Mouse (Mus musculus): ENCODE data around the gene Rhoj. TPM values are rescaled to one million over a fixed set of nuclear protein-coding genes. Genes with fewer than 3 reads are reported as not detected.

Gene Rhoj
- total and polyA plus RNA-seq, 3 experiments, result 30.1 to 42.6 (median 37.1) TPM

DNA sequence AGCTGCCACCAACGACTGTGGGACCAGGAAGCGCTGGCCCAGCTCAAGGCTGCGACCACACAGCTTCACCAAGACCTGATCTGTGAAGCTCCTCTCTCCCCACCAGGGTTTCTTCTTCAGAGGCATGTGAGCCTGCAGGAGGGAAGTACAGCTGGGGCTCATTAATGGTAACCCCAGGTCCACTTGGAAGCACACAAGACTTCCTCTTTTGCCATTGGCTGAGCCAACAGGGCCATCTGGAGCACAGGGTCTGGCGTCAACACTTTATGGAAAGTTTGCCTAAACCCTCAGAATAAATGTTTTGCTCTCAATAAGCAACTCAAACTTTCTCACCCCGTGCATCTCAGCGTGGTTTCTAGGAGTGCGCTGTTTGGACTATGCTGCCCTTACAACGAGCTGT lies 79.0 kb downstream of the Rhoj start:
- Histone ChIP-seq H3K9ac (ENCODE audit: low read depth, low read length) (no peak overlapping the region), H3K4me1 (ENCODE audit: control insufficient read depth, insufficient read depth, low read length) (peaks cover 4% of the 10 kb centered on the region; the same call in 1 of the 2 replicates), H3K36me3 (ENCODE audit: control insufficient read depth, insufficient read depth, low read length) (peaks cover 2% of the 10 kb centered on the region; the same call in 1 of the 2 replicates), H3K27me3 (ENCODE audit: control insufficient read depth, insufficient read depth, low read length) (no peaks in the 10 kb centered on the region), H3K27ac (peak overlapping the region; percentile 59), H3K79me2 (replicated peaks; ENCODE audit: control insufficient read depth, insufficient read depth, low read length) (no peaks in the 10 kb centered on the region), H3K4me3 (no peak overlapping the region)
- peak; percentile 42 to 49 for DNase-seq
- WGBS, result 69% methylated on average over 8 of the region's 8 CpGs
- intact Hi-C loops (cut with DNase I), result loop anchor here (5.0 kb wide), 3 partner anchors 35 to 1055 kb away; partner anchors contain the start of gene Rhoj
- TF ChIP-seq EP300 (IDR thresholded peaks at IDR 0.05; ENCODE audit: insufficient read depth, low read depth, low read length), result 0 out of 2 replicates have a peak, but pooled peaks have one; percentile 46
- no peak for TF ChIP-seq POLR2A (IDR thresholded peaks at IDR 0.05; ENCODE audit: insufficient read depth, low read depth, low read length)
- TF ChIP-seq CTCF (IDR thresholded peaks at IDR 0.05), result no peak

DNA sequence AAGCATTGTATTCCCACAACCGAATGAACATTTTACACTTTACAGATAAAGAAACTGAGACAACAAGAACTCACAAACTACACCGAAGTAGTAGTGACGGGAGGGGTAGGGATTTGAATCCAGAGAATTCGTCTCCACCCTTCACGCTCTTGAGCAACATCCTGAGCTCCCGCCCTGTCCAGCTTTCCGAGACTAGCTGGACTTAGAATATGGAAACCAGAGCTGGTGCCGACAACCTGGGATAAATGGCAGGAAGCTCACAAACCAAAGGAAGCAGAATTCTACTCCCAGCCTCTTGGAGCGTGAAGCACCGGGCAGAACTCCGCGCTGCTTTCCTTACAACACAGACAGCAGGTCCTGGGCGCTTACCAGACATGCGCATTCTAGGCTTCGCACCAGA lies 79.7 kb downstream of the Rhoj start:
- WGBS, result 46% methylated on average over 15 of the region's 15 CpGs
- no peak for TF ChIP-seq POLR2A (IDR thresholded peaks at IDR 0.05; ENCODE audit: insufficient read depth, low read depth, low read length)
- TF ChIP-seq EP300 (IDR thresholded peaks at IDR 0.05; ENCODE audit: insufficient read depth, low read depth, low read length), result 0 out of 2 replicates have a peak, but pooled peaks have one; percentile 25
- peak overlapping the region; percentile 59; the same call in 1 of the 2 replicates for H3K27ac ChIP-seq

DNA sequence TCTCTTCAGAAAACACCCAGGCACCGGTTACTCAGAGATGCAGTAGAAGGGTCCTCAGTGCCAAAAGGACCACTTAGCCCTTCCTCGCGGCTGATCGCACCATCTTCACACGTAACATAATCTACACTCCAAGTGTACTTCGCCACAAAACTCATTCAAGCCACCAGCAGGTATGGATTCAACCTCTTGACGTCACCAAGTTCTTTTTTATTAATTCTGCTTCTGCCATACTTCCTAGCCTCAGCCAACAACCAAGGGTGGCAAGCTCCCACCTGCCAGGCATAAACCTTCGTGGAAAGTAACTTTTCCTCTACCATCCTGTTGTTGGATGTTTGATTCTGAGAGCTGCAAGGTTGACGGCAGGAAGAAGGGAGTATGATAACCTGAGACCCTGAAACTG lies 80.4 kb downstream of the Rhoj start:
- TF ChIP-seq POLR2A (IDR thresholded peaks at IDR 0.05; ENCODE audit: insufficient read depth, low read depth, low read length), result no peak
- no peak for TF ChIP-seq CTCF (IDR thresholded peaks at IDR 0.05)
- TF ChIP-seq EP300 (IDR thresholded peaks at IDR 0.05; ENCODE audit: insufficient read depth, low read depth, low read length), result no peak
- Histone ChIP-seq H3K27ac (no peak overlapping the region; the same call in 1 of the 2 replicates), H3K9ac (ENCODE audit: low read depth, low read length) (no peak overlapping the region), H3K4me3 (no peak overlapping the region), H3K79me2 (replicated peaks; ENCODE audit: control insufficient read depth, insufficient read depth, low read length) (no peaks in the 10 kb centered on the region), H3K36me3 (ENCODE audit: control insufficient read depth, insufficient read depth, low read length) (peaks cover 2% of the 10 kb centered on the region; the same call in 1 of the 2 replicates), H3K27me3 (ENCODE audit: control insufficient read depth, insufficient read depth, low read length) (no peaks in the 10 kb centered on the region), H3K4me1 (ENCODE audit: control insufficient read depth, insufficient read depth, low read length) (peaks cover 4% of the 10 kb centered on the region; the same call in 1 of the 2 replicates)
- WGBS, result 87% methylated on average over 9 of the region's 9 CpGs
- intact Hi-C loops (cut with DNase I), result loop anchor here (5.0 kb wide), 3 partner anchors 36 to 1056 kb away; partner anchors contain the start of gene Rhoj
- no peak for DNase-seq

More for the DNA sequence above, 79.7 kb downstream of the Rhoj start:
- peaks cover 2% of the 10 kb centered on the region; the same call in 1 of the 2 replicates for H3K36me3 ChIP-seq (ENCODE audit: control insufficient read depth, insufficient read depth, low read length)
- H3K4me1 ChIP-seq (ENCODE audit: control insufficient read depth, insufficient read depth, low read length), result peaks cover 4% of the 10 kb centered on the region; the same call in 1 of the 2 replicates
- H3K9ac ChIP-seq (ENCODE audit: low read depth, low read length), result no peak overlapping the region
- peak; percentile 55 for DNase-seq
- no peaks in the 10 kb centered on the region for H3K27me3 ChIP-seq (ENCODE audit: control insufficient read depth, insufficient read depth, low read length)
- no peaks in the 10 kb centered on the region for H3K79me2 ChIP-seq (replicated peaks; ENCODE audit: control insufficient read depth, insufficient read depth, low read length)
- intact Hi-C loops (cut with DNase I), result loop anchor here (5.0 kb wide), 3 partner anchors 36 to 1056 kb away; partner anchors contain the start of gene Rhoj
- H3K4me3 ChIP-seq, result no peak overlapping the region

DNA sequence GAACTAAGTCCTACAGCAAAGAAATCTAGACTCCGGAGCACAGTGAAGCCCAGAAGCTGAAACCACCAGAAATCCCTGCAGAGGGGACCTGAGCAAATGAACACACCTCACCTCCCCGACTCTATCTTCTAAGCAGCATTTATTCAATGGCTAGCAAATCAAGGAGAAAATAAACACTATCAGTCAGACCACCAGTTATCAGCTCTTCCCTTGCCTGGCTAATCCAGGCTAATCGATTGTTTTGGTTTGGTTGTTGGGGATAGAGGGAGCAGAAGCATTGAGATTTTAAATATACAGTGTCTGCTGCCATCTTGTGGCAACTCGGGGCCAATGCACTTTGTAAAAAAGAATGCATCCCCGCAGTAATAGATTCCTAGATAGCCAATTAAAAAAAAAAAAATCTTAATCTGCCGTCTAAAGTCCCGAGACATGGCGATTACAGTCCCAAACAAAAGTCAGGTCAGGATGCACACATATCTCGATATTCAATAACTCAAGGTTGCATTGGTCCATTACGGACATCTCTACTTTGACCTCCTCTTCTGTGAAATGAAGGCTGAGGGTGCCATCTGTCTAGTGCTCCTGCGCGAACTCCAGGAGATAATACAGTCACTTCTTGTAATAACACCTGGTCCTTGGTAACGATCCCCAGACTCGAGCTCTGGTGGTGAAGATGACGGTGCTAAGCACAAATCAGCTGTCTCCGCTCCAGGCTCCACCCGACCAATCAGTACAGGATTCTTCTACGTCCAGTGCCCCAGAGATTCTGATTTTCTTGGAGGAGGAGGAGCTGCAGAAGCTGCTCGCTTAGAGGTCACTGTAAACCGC lies 81.4 kb downstream of the Rhoj start:
- WGBS, result 48% methylated on average over 20 of the region's 20 CpGs
- Histone ChIP-seq H3K9ac (ENCODE audit: low read depth, low read length) (no peak overlapping the region), H3K79me2 (replicated peaks; ENCODE audit: control insufficient read depth, insufficient read depth, low read length) (no peaks in the 10 kb centered on the region), H3K27ac (no peak overlapping the region), H3K4me1 (ENCODE audit: control insufficient read depth, insufficient read depth, low read length) (peaks cover 4% of the 10 kb centered on the region; the same call in 1 of the 2 replicates), H3K4me3 (no peak overlapping the region), H3K36me3 (ENCODE audit: control insufficient read depth, insufficient read depth, low read length) (peaks cover 2% of the 10 kb centered on the region; the same call in 1 of the 2 replicates), H3K27me3 (ENCODE audit: control insufficient read depth, insufficient read depth, low read length) (no peaks in the 10 kb centered on the region)
- DNase-seq, result peak in 1 of 2 experiments; percentile 31
- no peak for TF ChIP-seq EP300 (IDR thresholded peaks at IDR 0.05; ENCODE audit: insufficient read depth, low read depth, low read length)
- TF ChIP-seq CTCF (IDR thresholded peaks at IDR 0.05), result peak; percentile 95
- no peak for TF ChIP-seq POLR2A (IDR thresholded peaks at IDR 0.05; ENCODE audit: insufficient read depth, low read depth, low read length)
- intact Hi-C loops (cut with DNase I), result loop anchor here (1.0 to 5.0 kb wide), 5 partner anchors 37 to 1057 kb away; partner anchors contain the start of gene Rhoj

DNA sequence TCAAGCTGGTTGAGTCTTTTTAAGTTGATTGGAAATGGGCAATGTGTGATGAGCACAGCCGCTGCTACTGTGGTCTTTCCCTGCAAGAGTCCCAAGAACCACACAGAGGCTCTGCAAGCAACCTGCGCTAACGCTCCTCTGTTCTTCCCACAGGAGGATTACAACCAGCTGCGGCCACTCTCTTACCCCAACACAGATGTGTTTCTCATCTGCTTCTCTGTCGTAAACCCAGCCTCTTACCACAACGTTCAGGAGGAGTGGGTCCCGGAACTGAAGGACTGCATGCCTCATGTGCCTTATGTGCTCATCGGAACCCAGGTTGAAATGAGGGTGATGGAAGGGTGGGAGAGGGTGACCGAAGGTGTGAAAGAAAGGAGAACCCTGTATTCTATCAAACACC lies 83.4 kb downstream of the Rhoj start:
- Histone ChIP-seq H3K27ac (no peak overlapping the region), H3K9ac (ENCODE audit: low read depth, low read length) (no peak overlapping the region), H3K36me3 (ENCODE audit: control insufficient read depth, insufficient read depth, low read length) (peaks cover 5% of the 10 kb centered on the region; the same call in 1 of the 2 replicates), H3K27me3 (ENCODE audit: control insufficient read depth, insufficient read depth, low read length) (no peaks in the 10 kb centered on the region), H3K4me1 (ENCODE audit: control insufficient read depth, insufficient read depth, low read length) (peaks cover 4% of the 10 kb centered on the region; the same call in 1 of the 2 replicates), H3K4me3 (no peak overlapping the region), H3K79me2 (replicated peaks; ENCODE audit: control insufficient read depth, insufficient read depth, low read length) (no peaks in the 10 kb centered on the region)
- 87% methylated on average over 9 of the region's 9 CpGs for WGBS
- intact Hi-C loops (cut with DNase I), result loop anchor here (5.0 kb wide), 1 partner anchor 219 kb away; no protein-coding TSS in a partner anchor
- DNase-seq, result no peak
- TF ChIP-seq EP300 (IDR thresholded peaks at IDR 0.05; ENCODE audit: insufficient read depth, low read depth, low read length), result no peak
- no peak for TF ChIP-seq CTCF (IDR thresholded peaks at IDR 0.05)
- no peak for TF ChIP-seq POLR2A (IDR thresholded peaks at IDR 0.05; ENCODE audit: insufficient read depth, low read depth, low read length)

Data from heart, adult 2 months (tissue).